Mouse (Mus musculus): ENCODE results near the gene Foxm1. TPM values are rescaled to one million over a fixed set of nuclear protein-coding genes. Genes with fewer than 3 reads are reported as not detected.
"Not testable (repeated sequence)": the region's sequence is repeated elsewhere in the genome, so short reads cannot be mapped to it uniquely, and the experiment has no call there.

The Foxm1 gene
- total and polyA plus RNA-seq, 3 experiments: 0.65 to 0.89 (median 0.80) TPM

DNA sequence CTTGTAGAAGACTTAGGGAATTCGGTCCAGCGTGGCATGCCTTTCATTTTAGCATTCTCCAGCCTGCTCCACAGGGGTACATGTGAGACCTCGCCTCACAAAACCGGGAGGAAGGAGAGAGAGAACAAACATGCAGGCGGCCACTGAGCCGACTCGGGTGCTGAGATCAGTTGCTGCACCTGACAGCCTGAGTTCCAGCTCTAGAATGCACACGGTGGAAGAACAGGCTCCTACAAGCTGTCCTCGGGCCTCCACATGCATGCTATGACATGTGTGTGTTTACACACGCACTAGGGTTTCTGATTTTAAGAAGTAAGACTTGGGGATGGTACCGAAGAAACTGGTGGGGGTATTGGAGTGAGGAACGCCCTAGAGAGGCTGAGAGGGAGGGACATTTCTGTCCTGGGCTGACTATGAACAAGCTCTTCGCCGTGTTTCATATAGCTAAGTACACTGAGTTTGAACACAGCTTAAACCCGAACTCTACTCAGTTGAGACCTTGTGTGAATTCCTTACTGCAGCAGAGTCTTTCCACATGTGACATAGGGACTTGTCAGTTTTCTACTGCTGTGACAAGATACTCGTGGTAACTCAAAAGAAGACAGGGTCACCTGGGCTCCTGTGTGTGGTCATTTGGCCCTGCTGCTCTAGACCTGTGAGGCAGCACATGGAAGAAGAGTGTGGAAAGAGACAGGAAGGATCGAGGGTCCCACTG lies 13.8 kb downstream of the Foxm1 start:
- H3K79me2 ChIP-seq (replicated peaks; ENCODE audit: control insufficient read depth, insufficient read depth, low read length): no peaks in the 10 kb centered on the region
- no peak for TF ChIP-seq CTCF (IDR thresholded peaks at IDR 0.05)
- TF ChIP-seq POLR2A (IDR thresholded peaks at IDR 0.05; ENCODE audit: insufficient read depth, low read depth, low read length): no peak
- no peak for TF ChIP-seq EP300 (IDR thresholded peaks at IDR 0.05; ENCODE audit: insufficient read depth, low read depth, low read length)
- WGBS: 93% methylated on average over 17 of the region's 17 CpGs
- intact Hi-C loops (cut with DNase I): no loop called here
- no peak overlapping the region for H3K4me3 ChIP-seq
- no peaks in the 10 kb centered on the region for H3K36me3 ChIP-seq (ENCODE audit: control insufficient read depth, insufficient read depth, low read length)
- no peak overlapping the region for H3K27ac ChIP-seq
- no peak overlapping the region for H3K9ac ChIP-seq (ENCODE audit: low read depth, low read length)
- no peak for DNase-seq
- no peaks in the 10 kb centered on the region for H3K27me3 ChIP-seq (ENCODE audit: control insufficient read depth, insufficient read depth, low read length)
- H3K4me1 ChIP-seq (ENCODE audit: control insufficient read depth, insufficient read depth, low read length): no peaks in the 10 kb centered on the region

DNA sequence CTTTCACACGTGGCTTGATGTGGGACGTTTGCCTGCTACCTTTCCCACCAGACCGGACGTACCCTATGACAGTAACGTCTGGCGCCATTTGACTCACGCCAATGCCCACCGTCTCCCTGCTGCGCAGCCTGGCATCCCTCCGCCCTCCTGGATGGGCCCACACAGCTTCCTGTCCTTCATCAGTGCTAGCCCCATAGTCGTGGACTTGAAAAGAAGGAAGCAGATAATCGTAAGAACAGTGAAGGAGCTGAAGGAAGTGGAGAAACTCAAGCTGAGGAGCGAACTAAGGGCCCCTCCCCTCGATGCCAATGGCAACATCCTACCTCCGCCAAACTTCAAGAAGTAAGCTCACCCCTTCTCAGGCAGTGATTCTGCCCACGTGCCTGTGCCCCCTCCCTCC lies 16.9 kb downstream of the Foxm1 start:
- no peaks in the 10 kb centered on the region for H3K79me2 ChIP-seq (replicated peaks; ENCODE audit: control insufficient read depth, insufficient read depth, low read length)
- no peak overlapping the region for H3K27ac ChIP-seq
- no peak for DNase-seq
- H3K36me3 ChIP-seq (ENCODE audit: control insufficient read depth, insufficient read depth, low read length): no peaks in the 10 kb centered on the region
- no peaks in the 10 kb centered on the region for H3K4me1 ChIP-seq (ENCODE audit: control insufficient read depth, insufficient read depth, low read length)
- intact Hi-C loops (cut with DNase I): loop anchor here (2.0 kb wide), 1 partner anchor 31 kb away; no protein-coding TSS in a partner anchor
- TF ChIP-seq POLR2A (IDR thresholded peaks at IDR 0.05; ENCODE audit: insufficient read depth, low read depth, low read length) (no peak), CTCF (IDR thresholded peaks at IDR 0.05) (no peak), EP300 (IDR thresholded peaks at IDR 0.05; ENCODE audit: insufficient read depth, low read depth, low read length) (no peak)
- no peaks in the 10 kb centered on the region for H3K27me3 ChIP-seq (ENCODE audit: control insufficient read depth, insufficient read depth, low read length)
- no peak overlapping the region for H3K9ac ChIP-seq (ENCODE audit: low read depth, low read length)
- H3K4me3 ChIP-seq: no peak overlapping the region
- WGBS: 79% methylated on average over 16 of the region's 16 CpGs

GRCm38 (mm10) chr6:128380594-128381167 lies 17.9 kb downstream of the Foxm1 start:
- H3K27me3 ChIP-seq (ENCODE audit: control insufficient read depth, insufficient read depth, low read length); H3K4me1 ChIP-seq (ENCODE audit: control insufficient read depth, insufficient read depth, low read length); DNase-seq; H3K9ac ChIP-seq (ENCODE audit: low read depth, low read length); H3K79me2 ChIP-seq (replicated peaks; ENCODE audit: control insufficient read depth, insufficient read depth, low read length); H3K4me3 ChIP-seq; H3K36me3 ChIP-seq (ENCODE audit: control insufficient read depth, insufficient read depth, low read length); H3K27ac ChIP-seq: not testable (repeated sequence)
- intact Hi-C loops (cut with DNase I): loop anchor here (2.0 kb wide), 1 partner anchor 30 kb away; no protein-coding TSS in a partner anchor
- TF ChIP-seq CTCF (IDR thresholded peaks at IDR 0.05): peak; percentile 45
- WGBS: 42% methylated on average over 1 of the region's 1 CpGs

GRCm38 (mm10) chr6:128381254-128381653 lies 18.5 kb downstream of the Foxm1 start:
- Histone ChIP-seq H3K4me3 (no peak overlapping the region), H3K27me3 (ENCODE audit: control insufficient read depth, insufficient read depth, low read length) (no peaks in the 10 kb centered on the region), H3K4me1 (ENCODE audit: control insufficient read depth, insufficient read depth, low read length) (no peaks in the 10 kb centered on the region), H3K27ac (no peak overlapping the region), H3K9ac (ENCODE audit: low read depth, low read length) (no peak overlapping the region), H3K79me2 (replicated peaks; ENCODE audit: control insufficient read depth, insufficient read depth, low read length) (no peaks in the 10 kb centered on the region), H3K36me3 (ENCODE audit: control insufficient read depth, insufficient read depth, low read length) (no peaks in the 10 kb centered on the region)
- intact Hi-C loops (cut with DNase I): loop anchor here (2.0 kb wide), 1 partner anchor 30 kb away; no protein-coding TSS in a partner anchor
- 76% methylated on average over 3 of the region's 3 CpGs for WGBS
- TF ChIP-seq POLR2A (IDR thresholded peaks at IDR 0.05; ENCODE audit: insufficient read depth, low read depth, low read length) (no peak), EP300 (IDR thresholded peaks at IDR 0.05; ENCODE audit: insufficient read depth, low read depth, low read length) (no peak), CTCF (IDR thresholded peaks at IDR 0.05) (no peak)
- no peak for DNase-seq

GRCm38 (mm10) chr6:128383752-128384151 lies 21.0 kb downstream of the Foxm1 start:
- Histone ChIP-seq H3K4me1 (ENCODE audit: control insufficient read depth, insufficient read depth, low read length) (no peaks in the 10 kb centered on the region), H3K4me3 (no peak overlapping the region), H3K27ac (no peak overlapping the region), H3K9ac (ENCODE audit: low read depth, low read length) (no peak overlapping the region), H3K27me3 (ENCODE audit: control insufficient read depth, insufficient read depth, low read length) (no peaks in the 10 kb centered on the region), H3K36me3 (ENCODE audit: control insufficient read depth, insufficient read depth, low read length) (no peaks in the 10 kb centered on the region), H3K79me2 (replicated peaks; ENCODE audit: control insufficient read depth, insufficient read depth, low read length) (no peaks in the 10 kb centered on the region)
- TF ChIP-seq EP300 (IDR thresholded peaks at IDR 0.05; ENCODE audit: insufficient read depth, low read depth, low read length): no peak
- TF ChIP-seq POLR2A (IDR thresholded peaks at IDR 0.05; ENCODE audit: insufficient read depth, low read depth, low read length): no peak
- TF ChIP-seq CTCF (IDR thresholded peaks at IDR 0.05): no peak
- no peak for DNase-seq
- 55% methylated on average over 7 of the region's 7 CpGs for WGBS
- intact Hi-C loops (cut with DNase I): no loop called here

DNA sequence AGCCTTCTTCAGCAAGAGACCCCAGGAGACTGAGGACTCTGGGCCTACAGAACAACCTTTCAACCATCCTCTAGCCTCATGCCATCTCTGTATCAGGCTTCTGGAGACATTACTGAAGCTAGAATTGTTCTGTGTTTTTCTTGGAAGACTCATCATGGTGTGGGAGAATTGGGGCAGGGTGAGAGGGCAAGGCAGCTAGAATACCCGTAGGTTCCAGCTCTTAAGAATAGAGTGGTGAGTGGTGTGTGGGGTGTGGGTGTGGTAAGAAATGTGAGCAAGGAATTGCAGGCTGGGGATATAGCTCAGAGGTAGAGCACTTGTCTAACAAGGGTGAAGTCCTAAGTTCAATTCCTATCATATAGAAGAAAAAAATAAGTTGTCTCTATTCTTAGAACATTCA lies 22.3 kb downstream of the Foxm1 start:
- H3K4me1 ChIP-seq (ENCODE audit: control insufficient read depth, insufficient read depth, low read length): no peaks in the 10 kb centered on the region
- no peaks in the 10 kb centered on the region for H3K36me3 ChIP-seq (ENCODE audit: control insufficient read depth, insufficient read depth, low read length)
- no peaks in the 10 kb centered on the region for H3K79me2 ChIP-seq (replicated peaks; ENCODE audit: control insufficient read depth, insufficient read depth, low read length)
- H3K9ac ChIP-seq (ENCODE audit: low read depth, low read length): no peak overlapping the region
- no peak for DNase-seq
- 66% methylated on average over 1 of the region's 1 CpGs for WGBS
- no peaks in the 10 kb centered on the region for H3K27me3 ChIP-seq (ENCODE audit: control insufficient read depth, insufficient read depth, low read length)
- H3K4me3 ChIP-seq: no peak overlapping the region
- TF ChIP-seq CTCF (IDR thresholded peaks at IDR 0.05) (no peak), POLR2A (IDR thresholded peaks at IDR 0.05; ENCODE audit: insufficient read depth, low read depth, low read length) (no peak), EP300 (IDR thresholded peaks at IDR 0.05; ENCODE audit: insufficient read depth, low read depth, low read length) (no peak)
- intact Hi-C loops (cut with DNase I): no loop called here
- H3K27ac ChIP-seq: no peak overlapping the region

All from heart, adult 2 months (tissue).